Mouse (Mus musculus): Measurements from ENCODE around the gene Usf3. TPM values are rescaled to one million over a fixed set of nuclear protein-coding genes. Genes with fewer than 3 reads are reported as not detected.
A peak's percentile ranks its signal among the peaks of the same experiment; 100 is the strongest.

The Usf3 gene
- polyA plus RNA-seq (2012; rRNA removed), result 6.8 and 10.9 TPM in 2 replicates

DNA sequence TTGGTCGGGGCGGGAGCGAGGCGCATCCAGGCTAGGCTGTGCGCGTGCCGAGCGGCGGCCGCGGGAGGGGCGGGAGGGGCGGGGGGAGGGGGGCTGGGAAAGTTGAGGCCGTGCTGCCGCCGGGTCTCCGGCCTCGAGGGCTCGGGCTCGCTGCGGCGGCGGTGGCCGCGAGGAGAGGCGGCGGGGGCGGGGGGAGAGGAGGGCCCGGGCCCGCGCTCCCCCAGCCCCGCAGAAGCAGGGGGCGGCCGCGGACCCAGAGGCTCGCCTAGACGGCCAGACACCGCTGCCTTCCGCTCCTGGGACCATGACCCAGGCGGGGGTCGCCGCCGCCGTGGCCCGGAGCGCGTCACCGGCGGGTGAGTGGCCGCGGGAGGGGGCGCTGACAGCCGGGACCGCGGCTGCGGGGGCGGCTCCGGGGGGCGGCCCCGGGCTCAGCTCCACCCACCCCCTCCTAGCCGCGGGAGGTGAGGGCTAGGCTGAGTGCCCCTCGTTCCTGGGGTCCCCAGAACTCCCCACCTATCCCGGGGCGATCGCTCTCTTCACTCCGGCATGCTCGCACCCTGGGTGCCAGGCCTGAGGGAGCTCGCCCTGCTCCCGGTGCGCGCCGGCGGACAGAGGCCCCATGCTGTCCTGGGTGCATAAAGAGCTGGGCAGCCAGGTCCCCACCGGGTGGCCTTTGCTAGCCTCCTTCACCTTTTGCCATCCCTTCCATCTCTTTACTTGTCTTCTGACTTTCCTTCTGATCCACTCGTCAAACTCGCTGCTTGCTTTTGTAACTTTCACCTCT lies at the start of gene Usf3:
Gene Usf3, plus strand, starts transcription at position 92 of the 787 bp plus-strand sequence.
- peak within 1 kb of the TSS; percentile 82 for H3K4me3 ChIP-seq (replicated peaks; ENCODE audit: extremely low read depth, low read depth, low read length)
- whole genome bisulfite sequencing, result under 1% methylated on average over 68 of the region's 77 CpGs
- H3K4me1 ChIP-seq (ENCODE audit: control insufficient read depth, insufficient read depth, low read length), result peaks cover 13% of the 10 kb centered on the region
- TF ChIP-seq POLR2A (IDR thresholded peaks at IDR 0.05; ENCODE audit: borderline replicate concordance, extremely low read depth, low read depth, low read length) (no peak), CTCF (IDR thresholded peaks at IDR 0.05; ENCODE audit: insufficient read depth, low read length) (no peak)
- peak; percentile 74 for DNase-seq

DNA sequence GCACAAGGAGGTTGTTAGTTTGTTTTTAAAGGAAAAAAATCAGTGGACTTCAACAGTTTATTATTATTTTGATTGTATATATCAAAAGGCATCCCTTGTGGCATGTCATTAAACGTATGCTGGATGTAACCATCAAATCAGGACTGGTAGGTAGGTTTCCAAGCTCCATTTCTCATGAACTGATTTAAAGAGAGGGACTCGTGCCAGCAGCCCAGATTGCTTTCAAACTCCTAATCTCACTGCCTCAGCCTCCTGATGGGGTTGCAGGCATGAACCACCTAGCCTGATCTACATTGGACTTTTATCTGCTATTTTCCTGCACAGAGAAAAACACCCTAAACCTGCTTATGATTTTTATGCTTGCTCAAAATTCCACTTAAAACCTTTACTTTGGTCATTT lies 49.3 kb upstream of the Usf3 start:
- Histone ChIP-seq H3K4me1 (ENCODE audit: control insufficient read depth, insufficient read depth, low read length) (peaks cover 9% of the 10 kb centered on the region), H3K4me3 (replicated peaks; ENCODE audit: extremely low read depth, low read depth, low read length) (no peak overlapping the region)
- WGBS, result 72% methylated on average over 2 of the region's 2 CpGs
- DNase-seq, result no peak
- TF ChIP-seq CTCF (IDR thresholded peaks at IDR 0.05; ENCODE audit: insufficient read depth, low read length) (no peak), POLR2A (IDR thresholded peaks at IDR 0.05; ENCODE audit: borderline replicate concordance, extremely low read depth, low read depth, low read length) (no peak)

DNA sequence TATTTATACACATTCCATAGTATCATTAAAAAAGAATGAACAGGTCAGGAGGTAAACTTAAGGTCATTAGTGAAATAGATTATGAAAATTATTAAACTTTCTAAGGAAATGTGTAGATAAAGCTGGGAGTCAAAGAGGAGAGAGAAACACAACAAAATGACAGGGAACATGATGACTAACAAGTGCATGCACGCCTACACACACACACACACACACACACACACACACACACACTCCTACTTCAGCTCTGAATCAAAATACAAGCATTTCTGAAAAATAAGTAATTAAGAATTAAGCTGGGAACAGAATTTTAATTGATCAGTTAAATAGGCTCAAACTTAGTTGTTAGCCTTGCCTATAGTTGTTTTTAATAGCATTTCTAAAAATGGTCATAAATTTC lies 48.3 kb upstream of the Usf3 start:
- Histone ChIP-seq H3K4me3 (replicated peaks; ENCODE audit: extremely low read depth, low read depth, low read length) (no peak overlapping the region), H3K4me1 (ENCODE audit: control insufficient read depth, insufficient read depth, low read length) (peaks cover 8% of the 10 kb centered on the region)
- WGBS, result 83% methylated on average over 1 of the region's 1 CpGs
- no peak for DNase-seq
- TF ChIP-seq CTCF (IDR thresholded peaks at IDR 0.05; ENCODE audit: insufficient read depth, low read length) (no peak), POLR2A (IDR thresholded peaks at IDR 0.05; ENCODE audit: borderline replicate concordance, extremely low read depth, low read depth, low read length) (no peak)

DNA sequence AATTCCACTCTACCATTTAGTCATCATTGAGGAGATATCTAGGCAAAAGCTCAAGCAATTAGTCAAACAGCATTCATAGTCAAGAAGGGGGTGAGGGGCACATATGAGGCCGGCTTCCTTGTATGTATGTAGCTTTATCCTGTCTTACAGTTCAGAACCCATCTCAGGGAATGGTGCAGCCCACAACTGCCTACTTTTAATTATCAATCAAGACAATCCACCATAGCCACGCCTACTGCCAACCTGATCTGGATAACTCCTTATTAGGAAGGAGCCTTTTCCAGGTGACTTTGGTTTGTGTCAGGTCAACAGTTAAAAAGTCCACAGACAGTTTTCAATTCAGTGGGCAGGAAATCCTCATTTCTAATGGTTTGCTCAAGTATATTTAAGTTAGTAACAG lies 47.6 kb upstream of the Usf3 start:
- H3K4me1 ChIP-seq (ENCODE audit: control insufficient read depth, insufficient read depth, low read length), result peaks cover 7% of the 10 kb centered on the region
- 90% methylated on average over 2 of the region's 2 CpGs for WGBS
- H3K4me3 ChIP-seq (replicated peaks; ENCODE audit: extremely low read depth, low read depth, low read length), result no peak overlapping the region
- no peak for TF ChIP-seq CTCF (IDR thresholded peaks at IDR 0.05; ENCODE audit: insufficient read depth, low read length)
- TF ChIP-seq POLR2A (IDR thresholded peaks at IDR 0.05; ENCODE audit: borderline replicate concordance, extremely low read depth, low read depth, low read length), result no peak
- no peak for DNase-seq

DNA sequence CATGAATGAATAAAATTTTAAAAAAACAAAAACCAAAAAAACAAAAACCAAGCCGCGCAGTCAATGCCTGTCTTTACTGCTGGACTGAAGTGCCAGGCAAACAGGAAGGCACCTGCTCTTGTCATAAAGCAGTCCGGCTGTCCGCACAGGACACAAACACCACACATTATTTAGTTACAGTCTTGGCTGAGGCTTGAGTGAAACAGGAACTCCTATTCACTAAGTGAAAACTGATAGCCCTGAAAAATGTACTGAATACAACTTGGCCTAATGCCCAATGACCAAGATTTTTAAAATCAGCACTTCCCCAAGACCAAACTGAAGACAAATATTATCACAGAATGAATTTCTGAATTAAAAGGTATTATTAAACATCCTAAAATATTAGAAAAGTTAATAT lies 46.6 kb upstream of the Usf3 start:
- DNase-seq, result no peak
- no peak for TF ChIP-seq CTCF (IDR thresholded peaks at IDR 0.05; ENCODE audit: insufficient read depth, low read length)
- TF ChIP-seq POLR2A (IDR thresholded peaks at IDR 0.05; ENCODE audit: borderline replicate concordance, extremely low read depth, low read depth, low read length), result no peak
- Histone ChIP-seq H3K4me3 (replicated peaks; ENCODE audit: extremely low read depth, low read depth, low read length) (no peak overlapping the region), H3K4me1 (ENCODE audit: control insufficient read depth, insufficient read depth, low read length) (peaks cover 7% of the 10 kb centered on the region)
- WGBS, result 19% methylated on average over 4 of the region's 4 CpGs

DNA sequence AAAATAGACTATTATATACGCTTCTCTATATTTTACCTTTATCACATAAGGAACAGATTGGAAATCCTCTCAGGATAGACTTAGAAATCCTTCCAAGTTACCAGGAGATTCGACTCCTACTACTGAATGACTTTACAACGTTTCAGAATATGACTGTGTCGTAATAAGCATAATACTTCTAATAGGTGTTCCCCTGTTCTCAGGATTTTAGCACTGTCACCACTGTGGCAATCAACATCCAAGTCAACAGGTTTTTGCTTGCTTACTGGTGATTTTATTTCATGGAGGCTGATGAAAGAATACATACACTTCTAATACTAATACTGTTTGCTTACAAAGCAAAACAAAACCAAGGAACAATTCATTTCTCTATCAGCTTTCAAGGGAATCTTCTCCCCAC lies 40.7 kb upstream of the Usf3 start:
- Histone ChIP-seq H3K4me1 (ENCODE audit: control insufficient read depth, insufficient read depth, low read length) (peaks cover 3% of the 10 kb centered on the region), H3K4me3 (replicated peaks; ENCODE audit: extremely low read depth, low read depth, low read length) (no peak overlapping the region)
- WGBS, result 51% methylated on average over 4 of the region's 4 CpGs
- DNase-seq, result no peak
- TF ChIP-seq POLR2A (IDR thresholded peaks at IDR 0.05; ENCODE audit: borderline replicate concordance, extremely low read depth, low read depth, low read length) (no peak), CTCF (IDR thresholded peaks at IDR 0.05; ENCODE audit: insufficient read depth, low read length) (no peak)

DNA sequence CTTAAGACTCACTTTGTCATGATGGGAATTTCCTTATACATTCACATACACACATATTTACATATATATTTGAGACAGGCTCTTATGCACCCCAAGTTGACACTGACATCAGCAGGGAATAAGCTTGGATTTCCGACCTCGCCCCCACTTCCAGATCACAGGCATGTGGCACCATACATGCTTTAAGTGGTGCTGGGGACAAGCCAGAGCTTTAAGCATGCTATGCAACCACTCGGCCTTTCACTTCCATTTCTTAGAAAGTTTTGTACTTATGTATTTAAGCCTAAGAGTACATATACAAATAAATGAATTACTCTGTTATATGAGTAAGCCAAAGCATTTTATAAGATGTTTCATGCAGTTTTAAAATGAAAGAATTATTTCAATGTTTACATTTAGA lies 39.9 kb upstream of the Usf3 start:
- DNase-seq, result no peak
- no peak for TF ChIP-seq CTCF (IDR thresholded peaks at IDR 0.05; ENCODE audit: insufficient read depth, low read length)

DNA sequence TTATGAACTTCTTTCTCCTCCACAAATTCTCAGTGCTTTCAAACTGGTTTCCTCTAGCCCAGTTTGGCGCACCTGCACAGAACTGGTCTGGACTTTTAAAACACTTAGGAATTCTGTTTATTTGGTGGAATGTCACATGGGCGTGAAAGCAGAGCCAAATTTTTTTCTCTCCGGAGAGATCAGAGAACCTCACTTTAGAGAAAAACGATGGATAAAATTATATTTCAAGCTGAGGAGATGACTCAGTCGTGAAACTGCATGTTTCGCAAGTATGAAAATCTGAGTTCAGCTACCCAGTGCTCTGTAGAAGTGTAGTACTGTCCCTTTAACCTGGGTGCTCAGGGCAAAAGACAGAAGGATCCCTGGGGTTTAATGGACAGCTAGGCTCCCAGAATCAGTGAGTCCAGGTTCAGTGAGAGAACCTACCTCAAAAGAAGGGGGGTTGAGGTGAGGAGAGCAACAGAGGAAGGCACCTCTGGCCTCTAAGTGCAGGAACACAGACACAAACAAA lies 36.5 kb upstream of the Usf3 start:
- H3K4me1 ChIP-seq (ENCODE audit: control insufficient read depth, insufficient read depth, low read length), result peaks cover 5% of the 10 kb centered on the region
- no peak for TF ChIP-seq CTCF (IDR thresholded peaks at IDR 0.05; ENCODE audit: insufficient read depth, low read length)
- no peak for TF ChIP-seq POLR2A (IDR thresholded peaks at IDR 0.05; ENCODE audit: borderline replicate concordance, extremely low read depth, low read depth, low read length)
- no peak for DNase-seq
- no peak overlapping the region for H3K4me3 ChIP-seq (replicated peaks; ENCODE audit: extremely low read depth, low read depth, low read length)
- 46% methylated on average over 6 of the region's 6 CpGs for WGBS

More for the DNA sequence above, 39.9 kb upstream of the Usf3 start:
- 53% methylated on average over 3 of the region's 3 CpGs for WGBS
- Histone ChIP-seq H3K4me1 (ENCODE audit: control insufficient read depth, insufficient read depth, low read length) (peaks cover 3% of the 10 kb centered on the region), H3K4me3 (replicated peaks; ENCODE audit: extremely low read depth, low read depth, low read length) (no peak overlapping the region)

DNA sequence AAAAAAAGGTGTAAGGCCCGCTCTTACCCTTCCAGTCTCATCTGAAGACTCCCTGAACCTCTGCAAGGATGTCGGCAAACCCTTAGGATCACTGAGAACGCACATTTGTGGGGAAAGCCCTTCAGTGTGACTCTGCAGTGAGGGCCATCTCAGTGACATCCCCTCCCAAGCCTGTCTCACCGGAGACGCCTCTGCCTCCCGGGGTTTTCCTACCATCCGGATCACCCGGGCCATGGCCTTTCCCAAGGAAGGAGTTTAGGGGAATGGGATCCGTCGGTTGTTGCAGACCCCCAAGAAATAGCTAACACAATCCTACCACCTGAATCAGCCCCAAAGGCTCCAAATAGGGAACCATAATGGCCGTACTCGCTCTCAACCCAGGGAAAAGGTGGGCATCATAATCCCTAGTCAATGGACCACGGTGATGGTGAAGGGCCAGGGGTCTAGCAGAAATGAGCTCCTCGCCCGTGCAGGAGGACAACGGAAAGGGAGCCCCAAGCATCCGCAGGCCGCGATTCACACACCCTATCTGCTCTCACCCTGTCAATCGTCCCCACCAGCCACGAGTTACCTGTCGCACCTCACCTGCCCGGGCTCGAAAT lies 34.6 kb upstream of the Usf3 start:
- DNase-seq, result no peak
- under 1% methylated on average over 24 of the region's 24 CpGs for WGBS
- H3K4me3 ChIP-seq (replicated peaks; ENCODE audit: extremely low read depth, low read depth, low read length), result peak overlapping the region; percentile 82
- no peak for TF ChIP-seq CTCF (IDR thresholded peaks at IDR 0.05; ENCODE audit: insufficient read depth, low read length)
- peak; percentile 94 for TF ChIP-seq POLR2A (IDR thresholded peaks at IDR 0.05; ENCODE audit: borderline replicate concordance, extremely low read depth, low read depth, low read length)
- H3K4me1 ChIP-seq (ENCODE audit: control insufficient read depth, insufficient read depth, low read length), result peaks cover 3% of the 10 kb centered on the region

All from lung, adult 2 months (tissue).